32 mouse cellular contexts compared by ENCODE assay signal in genomic region chr7:64684893-64685292, GRCm38 (mm10).
DNase-seq lines count a peak whose midpoint lies in the region; ATAC-seq and TF ChIP-seq lines count a peak whose summit lies in the region.
"Had no signal": no experiment of that assay in that cellular context is flagged by ENCODE, and none has a peak within 500 bp of the region (broad histone marks: within the 10 kb centered on the region; RNA-seq: fewer than 3 reads in every experiment).

No protein-coding gene starts in this region.

- no peak overlapping the region for H3K27ac ChIP-seq in forebrain, embryonic 12.5 days
- H3K27ac ChIP-seq in forebrain, embryonic 14.5 days (ENCODE audit: low read depth, low read length) = no peak overlapping the region
- no peak overlapping the region for H3K27ac ChIP-seq in limb, embryonic 11.5 days (replicated peaks; ENCODE audit: low read depth, low read length)
- H3K27ac ChIP-seq in limb, embryonic 10.5 days = no peak overlapping the region
- H3K27ac ChIP-seq in midbrain, embryonic 15.5 days = peak overlapping the region; percentile 53; the same call in 1 of the 2 replicates
- H3K27ac ChIP-seq in midbrain, embryonic 13.5 days = no peak overlapping the region
- H3K27ac ChIP-seq: embryonic facial prominence, embryonic 10.5 days; embryonic facial prominence, embryonic 15.5 days; forebrain, embryonic 13.5 days; hindbrain, embryonic 15.5 days; kidney, embryonic 15.5 days; liver, embryonic 12.5 days; stomach, embryonic 15.5 days had no signal

- no peak overlapping the region for H3K4me2 ChIP-seq in forebrain, embryonic 12.5 days
- H3K4me2 ChIP-seq in forebrain, embryonic 14.5 days (ENCODE audit: low read length) = no peak overlapping the region
- no peak overlapping the region for H3K4me2 ChIP-seq in limb, embryonic 11.5 days (ENCODE audit: low read depth, severe bottlenecking)
- no peak overlapping the region for H3K4me2 ChIP-seq in midbrain, embryonic 15.5 days
- no peak overlapping the region for H3K4me2 ChIP-seq in midbrain, embryonic 13.5 days (replicated peaks)
- H3K4me2 ChIP-seq: embryonic facial prominence, embryonic 15.5 days; forebrain, embryonic 13.5 days; heart, embryonic 12.5 days; hindbrain, embryonic 15.5 days; kidney, embryonic 15.5 days; liver, embryonic 12.5 days; stomach, embryonic 15.5 days had no signal

- 0 out of 2 replicates have a peak, but pooled peaks have one; percentile 41 for ATAC-seq in forebrain, embryonic 12.5 days (ENCODE audit: low FRiP score)
- no peak for ATAC-seq in forebrain, embryonic 14.5 days
- ATAC-seq in limb, embryonic 11.5 days (ENCODE audit: insufficient number of reproducible peaks, low FRiP score, low TSS enrichment, low read depth) = 0 out of 2 replicates have a peak, but pooled peaks have one; percentile 26
- no peak for ATAC-seq in midbrain, embryonic 15.5 days (replicated peaks)
- no peak for ATAC-seq in midbrain, embryonic 13.5 days
- ATAC-seq: activated CD4-positive, CD25-positive, alpha-beta regulatory T cell, adult 4 months; forebrain, embryonic 13.5 days; inflammation-experienced regulatory T-cells, adult 6 months; liver, embryonic 12.5 days; liver, postnatal 0 days had no signal

- H3K36me3 ChIP-seq in forebrain, embryonic 12.5 days (replicated peaks) = no peaks in the 10 kb centered on the region
- no peaks in the 10 kb centered on the region for H3K36me3 ChIP-seq in forebrain, embryonic 14.5 days (ENCODE audit: control insufficient read depth, insufficient read depth, low read length)
- no peaks in the 10 kb centered on the region for H3K36me3 ChIP-seq in limb, embryonic 11.5 days (ENCODE audit: control insufficient read depth, insufficient read depth, low read length)
- H3K36me3 ChIP-seq in limb, embryonic 10.5 days = no peaks in the 10 kb centered on the region
- no peaks in the 10 kb centered on the region for H3K36me3 ChIP-seq in midbrain, embryonic 15.5 days (replicated peaks)
- no peaks in the 10 kb centered on the region for H3K36me3 ChIP-seq in midbrain, embryonic 13.5 days
- H3K36me3 ChIP-seq: embryonic facial prominence, embryonic 10.5 days; embryonic facial prominence, embryonic 15.5 days; heart, embryonic 12.5 days; hindbrain, embryonic 15.5 days; kidney, embryonic 15.5 days; liver, embryonic 12.5 days; stomach, embryonic 15.5 days had no signal

- DNase-seq in forebrain, embryonic 14.5 days (ENCODE audit: low spot score) = no peak
- DNase-seq in limb, embryonic 11.5 days (ENCODE audit: low spot score) = no peak
- no peak for DNase-seq in limb, embryonic 10.5 days (ENCODE audit: low spot score)
- peak; percentile 32 for DNase-seq in brain, embryonic 14.5 days (ENCODE audit: low read depth)
- DNase-seq in gastrocnemius, adult 18-20 months (ENCODE audit: low spot score) = no peak
- DNase-seq: adrenal gland, adult 2 months; adrenal gland, postnatal 36 days; cerebellum, adult 2 months; cerebellum, postnatal 14 days; gastrocnemius, postnatal 25 days; heart, adult 18-20 months; heart, postnatal 4 days; kidney, adult 11 months; kidney, postnatal 25 days; layer of hippocampus, postnatal 36 days; liver, postnatal 0 days; lung, postnatal 4 days; right cerebral cortex, postnatal 25 days had no signal

- H3K27me3 ChIP-seq in forebrain, embryonic 12.5 days = no peaks in the 10 kb centered on the region
- no peaks in the 10 kb centered on the region for H3K27me3 ChIP-seq in forebrain, embryonic 14.5 days (replicated peaks; ENCODE audit: control insufficient read depth, insufficient read depth, low read length)
- no peaks in the 10 kb centered on the region for H3K27me3 ChIP-seq in limb, embryonic 11.5 days (ENCODE audit: control insufficient read depth, insufficient read depth, low read length)
- no peaks in the 10 kb centered on the region for H3K27me3 ChIP-seq in limb, embryonic 10.5 days (ENCODE audit: low read depth, poor library complexity, severe bottlenecking)
- H3K27me3 ChIP-seq in midbrain, embryonic 15.5 days (replicated peaks) = no peaks in the 10 kb centered on the region
- H3K27me3 ChIP-seq in midbrain, embryonic 13.5 days = no peaks in the 10 kb centered on the region
- H3K27me3 ChIP-seq: embryonic facial prominence, embryonic 15.5 days; forebrain, embryonic 13.5 days; heart, embryonic 12.5 days; hindbrain, embryonic 15.5 days; kidney, embryonic 15.5 days; liver, embryonic 12.5 days; megakaryocyte, embryonic 14.5 days; stomach, embryonic 15.5 days had no signal

- WGBS in forebrain, embryonic 12.5 days = 91% methylated on average over 4 of the region's 4 CpGs
- WGBS in forebrain, embryonic 14.5 days = 73% methylated on average over 4 of the region's 4 CpGs
- 81% methylated on average over 4 of the region's 4 CpGs for WGBS in limb, embryonic 11.5 days
- WGBS in limb, embryonic 10.5 days = 77% methylated on average over 4 of the region's 4 CpGs
- 69% methylated on average over 4 of the region's 4 CpGs for WGBS in midbrain, embryonic 15.5 days
- WGBS in midbrain, embryonic 13.5 days = 75% methylated on average over 4 of the region's 4 CpGs

- H3K9me3 ChIP-seq in forebrain, embryonic 12.5 days = no peaks in the 10 kb centered on the region
- H3K9me3 ChIP-seq in forebrain, embryonic 14.5 days (replicated peaks; ENCODE audit: control insufficient read depth, low read length) = no peaks in the 10 kb centered on the region
- H3K9me3 ChIP-seq in limb, embryonic 11.5 days (ENCODE audit: control insufficient read depth, low read length) = no peaks in the 10 kb centered on the region
- H3K9me3 ChIP-seq in limb, embryonic 10.5 days (replicated peaks) = no peaks in the 10 kb centered on the region
- no peaks in the 10 kb centered on the region for H3K9me3 ChIP-seq in midbrain, embryonic 15.5 days
- H3K9me3 ChIP-seq in midbrain, embryonic 13.5 days = no peaks in the 10 kb centered on the region
- H3K9me3 ChIP-seq: embryonic facial prominence, embryonic 10.5 days; embryonic facial prominence, embryonic 15.5 days; forebrain, embryonic 13.5 days; hindbrain, embryonic 15.5 days; kidney, embryonic 15.5 days; stomach, embryonic 15.5 days had no signal

- H3K4me1 ChIP-seq in forebrain, embryonic 12.5 days = peaks cover 8% of the 10 kb centered on the region; the same call in 1 of the 2 replicates
- H3K4me1 ChIP-seq in forebrain, embryonic 14.5 days (ENCODE audit: control insufficient read depth, insufficient read depth, low read length) = peaks cover 5% of the 10 kb centered on the region; the same call in 1 of the 2 replicates
- H3K4me1 ChIP-seq in limb, embryonic 11.5 days (ENCODE audit: control insufficient read depth, insufficient read depth, low read length) = no peaks in the 10 kb centered on the region
- peaks cover 17% of the 10 kb centered on the region for H3K4me1 ChIP-seq in limb, embryonic 10.5 days
- peaks cover 13% of the 10 kb centered on the region for H3K4me1 ChIP-seq in midbrain, embryonic 15.5 days
- H3K4me1 ChIP-seq in midbrain, embryonic 13.5 days (replicated peaks) = peaks cover 15% of the 10 kb centered on the region
- H3K4me1 ChIP-seq: embryonic facial prominence, embryonic 10.5 days; embryonic facial prominence, embryonic 15.5 days; heart, embryonic 12.5 days; liver, embryonic 12.5 days; megakaryocyte, embryonic 14.5 days; stomach, embryonic 15.5 days had no signal

- no peak for TF ChIP-seq POLR2A in brain, embryonic 14.5 days (IDR thresholded peaks at IDR 0.05; ENCODE audit: borderline replicate concordance, extremely low read depth, insufficient read depth, insufficient read length, poor library complexity, severe bottlenecking)

- TF ChIP-seq CTCF in brain, embryonic 14.5 days (IDR thresholded peaks at IDR 0.05; ENCODE audit: borderline replicate concordance, extremely low read depth, insufficient read depth, insufficient read length) = no peak

- no peak overlapping the region for H3K9ac ChIP-seq in forebrain, embryonic 12.5 days
- H3K9ac ChIP-seq in forebrain, embryonic 14.5 days (ENCODE audit: low read length) = no peak overlapping the region
- no peak overlapping the region for H3K9ac ChIP-seq in limb, embryonic 11.5 days (ENCODE audit: low read length)
- H3K9ac ChIP-seq in midbrain, embryonic 15.5 days = no peak overlapping the region
- H3K9ac ChIP-seq in midbrain, embryonic 13.5 days (replicated peaks) = no peak overlapping the region
- H3K9ac ChIP-seq: embryonic facial prominence, embryonic 15.5 days; forebrain, embryonic 13.5 days; heart, embryonic 12.5 days; hindbrain, embryonic 15.5 days; kidney, embryonic 15.5 days; liver, embryonic 12.5 days; liver, postnatal 0 days; stomach, embryonic 15.5 days had no signal

- no peak overlapping the region for H3K4me3 ChIP-seq in forebrain, embryonic 12.5 days (replicated peaks)
- H3K4me3 ChIP-seq in forebrain, embryonic 14.5 days (ENCODE audit: low read depth, low read length) = no peak overlapping the region
- no peak overlapping the region for H3K4me3 ChIP-seq in limb, embryonic 11.5 days (ENCODE audit: low read depth, low read length)
- no peak overlapping the region for H3K4me3 ChIP-seq in limb, embryonic 10.5 days
- H3K4me3 ChIP-seq in midbrain, embryonic 15.5 days = no peak overlapping the region
- H3K4me3 ChIP-seq in midbrain, embryonic 13.5 days (replicated peaks) = no peak overlapping the region
- H3K4me3 ChIP-seq: embryonic facial prominence, embryonic 10.5 days; embryonic facial prominence, embryonic 15.5 days; forebrain, embryonic 13.5 days; heart, embryonic 12.5 days; hindbrain, embryonic 15.5 days; kidney, embryonic 15.5 days; liver, embryonic 12.5 days; megakaryocyte, embryonic 14.5 days; stomach, embryonic 15.5 days had no signal

Comparison
In these comparisons a context has a peak if more than half of its experiments do, and no peak if none do; other contexts are left out.
1. ATAC-seq: peak in forebrain, embryonic 12.5 days (single experiment) and limb, embryonic 11.5 days (single experiment); none in forebrain, embryonic 14.5 days (single experiment), midbrain, embryonic 15.5 days (single experiment) and midbrain, embryonic 13.5 days (single experiment).